Mouse (Mus musculus): ENCODE measurements around the gene Aff4. TPM values are rescaled to one million over a fixed set of nuclear protein-coding genes. Genes with fewer than 3 reads are reported as not detected.
A peak's percentile ranks its signal among the peaks of the same experiment; 100 is the strongest.
"Not testable (repeated sequence)": the region's sequence is repeated elsewhere in the genome, so short reads cannot be mapped to it uniquely, and the experiment has no call there.

Gene Aff4
- polyA plus RNA-seq, 1 experiment from 2014 or later: 40.4 TPM

DNA sequence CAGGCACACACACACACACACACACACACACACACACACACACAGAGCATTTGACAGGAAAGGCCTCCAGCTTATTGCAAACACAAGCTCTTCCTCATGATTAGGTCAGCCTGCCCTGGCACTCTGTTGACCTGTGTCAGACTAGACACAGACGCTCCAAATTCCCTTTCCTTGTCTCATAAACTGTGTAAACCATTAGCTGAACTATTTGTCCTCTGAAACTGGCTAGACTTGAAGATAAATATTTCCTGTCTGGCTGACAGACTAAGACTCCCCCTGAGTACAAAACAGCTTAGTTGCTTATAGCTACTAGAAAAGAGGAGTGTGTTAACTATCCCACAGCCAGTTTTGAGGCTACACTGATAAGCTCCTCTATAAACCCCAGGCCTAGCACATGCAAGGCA is 35.9 kb upstream of the Aff4 start:
- Histone ChIP-seq H3K4me3 (ENCODE audit: low read length) (no peak overlapping the region), H3K27me3 (replicated peaks; ENCODE audit: control insufficient read depth, insufficient read depth, low read length) (no peaks in the 10 kb centered on the region), H3K36me3 (ENCODE audit: control insufficient read depth, insufficient read depth, low read length) (no peaks in the 10 kb centered on the region), H3K27ac (ENCODE audit: low read depth, low read length) (no peak overlapping the region), H3K9ac (ENCODE audit: low read depth, low read length) (no peak overlapping the region), H3K4me1 (ENCODE audit: control insufficient read depth, insufficient read depth, low read depth, low read length) (no peaks in the 10 kb centered on the region), H3K4me2 (ENCODE audit: low read length) (no peak overlapping the region), H3K9me3 (ENCODE audit: control insufficient read depth, low read length) (no peaks in the 10 kb centered on the region)
- 69% methylated on average over 1 of the region's 1 CpGs for WGBS
- no peak for ATAC-seq

DNA sequence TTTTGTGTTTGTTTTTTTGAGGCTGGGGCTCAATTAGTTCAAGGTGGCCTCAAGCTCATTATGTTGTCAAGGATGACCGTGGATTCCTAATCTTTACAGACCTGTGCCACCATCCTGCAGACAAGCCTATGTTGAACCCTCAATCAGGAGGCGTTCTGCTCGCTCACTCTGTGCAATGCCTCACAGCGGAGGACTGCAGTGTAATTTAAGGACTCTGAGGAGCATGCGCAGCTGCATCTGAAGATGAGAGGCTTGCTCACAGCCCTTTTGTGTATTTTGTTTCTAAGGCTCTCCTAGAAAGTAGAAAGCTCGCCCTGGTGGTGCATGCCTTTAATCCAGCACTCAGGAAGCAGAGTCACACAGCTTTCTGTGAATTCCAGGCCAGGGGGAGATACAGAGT is 33.6 kb upstream of the Aff4 start:
- Histone ChIP-seq H3K36me3 (ENCODE audit: control insufficient read depth, insufficient read depth, low read length) (no peaks in the 10 kb centered on the region), H3K4me1 (ENCODE audit: control insufficient read depth, insufficient read depth, low read depth, low read length) (no peaks in the 10 kb centered on the region), H3K9me3 (ENCODE audit: control insufficient read depth, low read length) (no peaks in the 10 kb centered on the region), H3K27ac (ENCODE audit: low read depth, low read length) (no peak overlapping the region), H3K9ac (ENCODE audit: low read depth, low read length) (no peak overlapping the region), H3K27me3 (replicated peaks; ENCODE audit: control insufficient read depth, insufficient read depth, low read length) (no peaks in the 10 kb centered on the region), H3K4me3 (ENCODE audit: low read length) (no peak overlapping the region), H3K4me2 (ENCODE audit: low read length) (no peak overlapping the region)
- WGBS: 54% methylated on average over 6 of the region's 6 CpGs
- no peak for ATAC-seq

DNA sequence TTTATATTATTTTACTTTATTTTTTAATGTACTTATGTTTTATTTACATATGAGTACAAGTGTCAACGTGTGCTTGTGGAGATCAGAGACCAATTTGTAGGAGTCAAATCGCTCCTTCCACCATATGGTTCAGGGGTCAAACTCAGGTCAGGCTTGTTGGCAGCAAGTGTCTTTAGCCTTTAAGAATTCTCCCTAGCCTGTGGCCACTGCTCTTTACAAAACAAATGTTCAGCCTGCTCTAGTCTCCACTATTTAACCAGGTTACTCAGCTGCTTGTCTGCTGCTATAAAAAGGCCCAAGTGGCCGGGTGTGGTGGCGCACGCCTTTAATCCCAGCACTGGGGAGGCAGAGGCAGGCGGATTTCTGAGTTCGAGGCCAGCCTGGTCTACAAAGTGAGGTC is 32.6 kb upstream of the Aff4 start:
- no peak overlapping the region for H3K27ac ChIP-seq (ENCODE audit: low read depth, low read length)
- H3K9me3 ChIP-seq (ENCODE audit: control insufficient read depth, low read length): no peaks in the 10 kb centered on the region
- 88% methylated on average over 7 of the region's 7 CpGs for WGBS
- no peak overlapping the region for H3K4me2 ChIP-seq (ENCODE audit: low read length)
- no peak overlapping the region for H3K4me3 ChIP-seq (ENCODE audit: low read length)
- H3K9ac ChIP-seq (ENCODE audit: low read depth, low read length): no peak overlapping the region
- H3K4me1 ChIP-seq (ENCODE audit: control insufficient read depth, insufficient read depth, low read depth, low read length): no peaks in the 10 kb centered on the region
- no peaks in the 10 kb centered on the region for H3K36me3 ChIP-seq (ENCODE audit: control insufficient read depth, insufficient read depth, low read length)
- no peaks in the 10 kb centered on the region for H3K27me3 ChIP-seq (replicated peaks; ENCODE audit: control insufficient read depth, insufficient read depth, low read length)
- no peak for ATAC-seq

DNA sequence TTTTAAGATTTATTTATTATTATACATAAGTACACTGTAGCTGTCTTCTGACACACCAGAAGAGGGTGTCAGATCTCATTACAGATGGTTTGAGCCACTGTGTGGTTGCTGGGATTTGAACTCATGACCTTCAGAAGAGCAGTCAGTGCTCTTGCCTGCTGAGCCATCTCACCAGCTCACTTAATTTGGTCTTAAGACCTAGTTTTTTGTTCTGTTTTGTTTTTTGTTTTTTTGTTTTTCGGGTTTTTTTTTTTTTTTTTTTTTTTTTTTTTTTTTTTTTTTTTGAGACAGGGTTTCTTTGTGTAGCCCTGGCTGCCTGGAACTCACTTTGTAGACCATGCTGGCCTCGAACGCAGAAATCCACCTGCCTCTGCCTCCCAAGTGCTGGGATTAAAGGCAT is 32.1 kb upstream of the Aff4 start:
- 94% methylated on average over 3 of the region's 3 CpGs for WGBS

DNA sequence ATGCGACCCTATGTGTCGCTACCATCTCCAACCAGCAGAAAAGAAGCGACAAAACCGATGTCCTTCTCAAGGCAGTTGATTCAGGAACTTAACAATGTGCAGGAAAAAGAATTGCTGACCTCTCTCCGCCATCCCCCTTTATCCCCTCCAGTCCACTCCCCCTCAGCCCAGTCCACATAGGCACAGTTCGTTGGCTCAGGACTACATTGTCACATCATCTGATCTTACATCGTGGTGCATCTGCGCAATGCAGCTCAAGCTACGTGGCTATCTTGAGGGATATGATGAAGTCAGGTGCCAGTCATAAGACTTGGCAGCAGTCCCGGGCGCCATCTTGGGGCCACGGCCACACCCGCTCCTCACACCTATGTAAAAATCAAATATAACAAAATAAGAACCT is 30.8 kb upstream of the Aff4 start:
- H3K4me3 ChIP-seq (ENCODE audit: low read length); H3K9ac ChIP-seq (ENCODE audit: low read depth, low read length); H3K27ac ChIP-seq (ENCODE audit: low read depth, low read length); H3K4me1 ChIP-seq (ENCODE audit: control insufficient read depth, insufficient read depth, low read depth, low read length); H3K27me3 ChIP-seq (replicated peaks; ENCODE audit: control insufficient read depth, insufficient read depth, low read length); H3K36me3 ChIP-seq (ENCODE audit: control insufficient read depth, insufficient read depth, low read length); ATAC-seq; H3K4me2 ChIP-seq (ENCODE audit: low read length); H3K9me3 ChIP-seq (ENCODE audit: control insufficient read depth, low read length): not testable (repeated sequence)
- WGBS: 95% methylated on average over 13 of the region's 13 CpGs

More for the DNA sequence above, 32.1 kb upstream of the Aff4 start:
- H3K9me3 ChIP-seq (ENCODE audit: control insufficient read depth, low read length); H3K36me3 ChIP-seq (ENCODE audit: control insufficient read depth, insufficient read depth, low read length); H3K4me3 ChIP-seq (ENCODE audit: low read length); H3K4me1 ChIP-seq (ENCODE audit: control insufficient read depth, insufficient read depth, low read depth, low read length); H3K27me3 ChIP-seq (replicated peaks; ENCODE audit: control insufficient read depth, insufficient read depth, low read length); H3K27ac ChIP-seq (ENCODE audit: low read depth, low read length); ATAC-seq; H3K4me2 ChIP-seq (ENCODE audit: low read length); H3K9ac ChIP-seq (ENCODE audit: low read depth, low read length): not testable (repeated sequence)

DNA sequence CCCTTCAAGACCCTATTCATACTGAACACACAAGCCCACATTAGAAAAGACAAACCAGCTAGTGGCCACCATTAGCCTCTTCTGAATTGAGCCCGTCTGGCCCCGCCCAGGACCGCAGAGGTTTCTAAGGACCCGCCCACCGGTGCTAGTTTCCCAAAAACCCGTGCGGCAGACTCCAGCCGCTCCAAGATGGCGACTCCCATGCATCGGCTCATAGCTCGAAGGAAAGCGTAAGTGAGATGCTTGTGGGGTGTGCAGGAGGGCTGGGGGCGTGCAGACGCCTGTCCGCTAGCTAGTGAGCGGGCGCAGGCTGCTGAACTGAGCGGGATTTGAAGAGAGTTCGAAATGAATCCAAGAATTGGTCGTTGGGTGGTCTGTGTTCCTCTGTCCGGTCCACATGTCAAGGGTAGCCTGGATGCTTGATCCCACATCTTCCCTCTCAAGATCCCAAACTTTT is 26.1 kb upstream of the Aff4 start, which contains the start of gene Zcchc10:
Gene Zcchc10 (plus strand): TSS at position 168 of the 457 bp plus-strand sequence.
- WGBS: under 1% methylated on average over 21 of the region's 21 CpGs
- Histone ChIP-seq H3K27me3 (replicated peaks; ENCODE audit: control insufficient read depth, insufficient read depth, low read length) (no peaks in the 10 kb centered on the region), H3K4me3 (ENCODE audit: low read length) (peak within 1 kb of the TSS; percentile 80), H3K4me1 (ENCODE audit: control insufficient read depth, insufficient read depth, low read depth, low read length) (peaks cover 9% of the 10 kb centered on the region), H3K27ac (ENCODE audit: low read depth, low read length) (peak within 1 kb of the TSS; percentile 72), H3K4me2 (ENCODE audit: low read length) (peak within 1 kb of the TSS; percentile 79), H3K36me3 (ENCODE audit: control insufficient read depth, insufficient read depth, low read length) (peaks cover 7% of the 10 kb centered on the region), H3K9me3 (ENCODE audit: control insufficient read depth, low read length) (no peaks in the 10 kb centered on the region), H3K9ac (ENCODE audit: low read depth, low read length) (peak within 1 kb of the TSS; percentile 85)
- ATAC-seq: peak; percentile 97

DNA sequence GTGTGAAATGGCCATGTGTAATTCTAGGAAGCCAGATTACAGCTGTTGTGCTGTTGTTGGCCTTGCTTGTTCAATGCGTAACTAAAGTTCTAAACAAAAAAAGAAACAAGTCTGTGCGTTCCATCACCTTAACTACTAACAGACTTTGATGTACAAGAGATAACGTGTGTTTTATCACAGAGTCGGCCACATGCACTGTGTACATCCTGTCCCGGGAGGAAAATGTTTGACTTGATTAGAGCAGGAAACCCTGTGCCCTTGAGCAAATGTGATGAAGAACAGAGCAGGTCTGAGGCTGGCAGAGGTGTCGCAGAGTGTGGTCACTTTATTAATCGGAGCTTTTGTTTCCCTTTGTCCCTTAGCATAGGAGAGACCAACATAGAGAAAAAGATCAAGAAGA is 20.3 kb upstream of the Aff4 start:
- Histone ChIP-seq H3K36me3 (ENCODE audit: control insufficient read depth, insufficient read depth, low read length) (peaks cover 21% of the 10 kb centered on the region), H3K4me3 (ENCODE audit: low read length) (no peak overlapping the region), H3K4me1 (ENCODE audit: control insufficient read depth, insufficient read depth, low read depth, low read length) (peaks cover 4% of the 10 kb centered on the region), H3K9me3 (ENCODE audit: control insufficient read depth, low read length) (no peaks in the 10 kb centered on the region), H3K9ac (ENCODE audit: low read depth, low read length) (no peak overlapping the region), H3K27me3 (replicated peaks; ENCODE audit: control insufficient read depth, insufficient read depth, low read length) (no peaks in the 10 kb centered on the region), H3K4me2 (ENCODE audit: low read length) (no peak overlapping the region), H3K27ac (ENCODE audit: low read depth, low read length) (no peak overlapping the region)
- 90% methylated on average over 7 of the region's 7 CpGs for WGBS
- no peak for ATAC-seq

DNA sequence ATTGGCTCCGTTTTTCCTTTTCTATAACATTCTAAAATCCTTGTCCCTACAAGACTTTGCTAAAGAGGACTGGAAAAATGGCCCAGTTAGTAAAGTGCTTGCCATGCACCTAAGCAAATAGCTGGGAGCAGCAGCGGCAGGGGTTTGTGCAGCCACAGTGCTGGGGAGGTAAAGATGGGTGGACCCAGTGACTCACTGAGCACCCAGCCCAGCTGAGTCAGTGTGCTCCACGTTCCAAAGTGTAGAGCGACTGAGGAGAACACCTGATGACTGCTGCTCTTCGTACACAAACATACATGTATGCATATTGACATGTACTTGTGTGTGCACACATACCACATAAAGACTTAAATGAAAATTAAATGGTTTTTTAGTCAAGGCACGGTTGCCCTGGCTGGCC is 19.5 kb upstream of the Aff4 start:
- no peaks in the 10 kb centered on the region for H3K27me3 ChIP-seq (replicated peaks; ENCODE audit: control insufficient read depth, insufficient read depth, low read length)
- no peaks in the 10 kb centered on the region for H3K9me3 ChIP-seq (ENCODE audit: control insufficient read depth, low read length)
- H3K36me3 ChIP-seq (ENCODE audit: control insufficient read depth, insufficient read depth, low read length): peaks cover 21% of the 10 kb centered on the region
- no peak overlapping the region for H3K27ac ChIP-seq (ENCODE audit: low read depth, low read length)
- H3K4me1 ChIP-seq (ENCODE audit: control insufficient read depth, insufficient read depth, low read depth, low read length): no peaks in the 10 kb centered on the region
- H3K4me2 ChIP-seq (ENCODE audit: low read length): no peak overlapping the region
- no peak for ATAC-seq
- H3K9ac ChIP-seq (ENCODE audit: low read depth, low read length): no peak overlapping the region
- no peak overlapping the region for H3K4me3 ChIP-seq (ENCODE audit: low read length)
- 96% methylated on average over 6 of the region's 6 CpGs for WGBS

DNA sequence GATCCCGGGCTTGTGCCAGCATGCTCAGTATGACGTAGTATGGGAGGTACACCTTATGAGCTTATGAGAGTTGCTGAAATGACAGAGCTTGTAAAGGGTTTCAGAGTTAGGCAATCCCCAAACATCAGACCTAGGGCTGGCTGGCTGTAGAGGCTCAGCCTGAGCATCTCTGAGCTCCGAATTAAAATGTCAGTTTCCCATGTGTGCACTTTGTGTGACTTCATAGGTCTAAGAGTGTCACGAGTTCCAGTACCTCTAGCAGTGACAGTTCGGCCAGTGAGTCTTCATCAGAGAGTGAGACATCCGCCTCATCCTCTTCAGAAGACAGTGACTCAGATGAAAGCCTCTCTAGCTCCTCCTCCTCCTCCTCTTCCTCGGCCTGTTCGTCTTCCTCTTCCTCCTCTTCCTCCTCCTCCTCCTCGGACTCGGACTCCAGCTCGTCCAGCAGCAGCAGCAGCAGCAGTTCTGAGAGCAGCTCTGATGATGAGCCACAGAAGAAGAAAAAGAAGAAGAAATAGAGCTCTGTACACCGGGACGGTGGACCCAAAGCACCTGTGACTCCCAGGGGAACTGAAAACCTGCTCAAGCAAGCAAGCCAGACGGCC is 18.5 kb upstream of the Aff4 start:
- 91% methylated on average over 14 of the region's 14 CpGs for WGBS
- no peak overlapping the region for H3K9ac ChIP-seq (ENCODE audit: low read depth, low read length)
- no peaks in the 10 kb centered on the region for H3K27me3 ChIP-seq (replicated peaks; ENCODE audit: control insufficient read depth, insufficient read depth, low read length)
- H3K4me2 ChIP-seq (ENCODE audit: low read length): no peak overlapping the region
- no peak for ATAC-seq
- H3K4me3 ChIP-seq (ENCODE audit: low read length): no peak overlapping the region
- H3K9me3 ChIP-seq (ENCODE audit: control insufficient read depth, low read length): no peaks in the 10 kb centered on the region
- H3K4me1 ChIP-seq (ENCODE audit: control insufficient read depth, insufficient read depth, low read depth, low read length): no peaks in the 10 kb centered on the region
- H3K27ac ChIP-seq (ENCODE audit: low read depth, low read length): no peak overlapping the region
- H3K36me3 ChIP-seq (ENCODE audit: control insufficient read depth, insufficient read depth, low read length): peaks cover 21% of the 10 kb centered on the region
